Mouse (Mus musculus) midbrain, postnatal 0 days (tissue): ENCODE measurements around the gene Ankrd52. TPM values are rescaled to one million over a fixed set of nuclear protein-coding genes. Genes with fewer than 3 reads are reported as not detected.

Experiments
- ATAC-seq: fragments of 200-750 bp; cut with Nextera tagmentation; 2 replicates; pipeline ENCODE4 v1.8.0; 2017; ENCODE audit warnings: moderate number of reproducible peaks, mild to moderate bottlenecking, moderate TSS enrichment, moderate library complexity; ENCODE audit not compliant: low FRiP score
- DNase-seq: peaks from one replicate; pipeline ENCODE4 v3.0.0-alpha.2; 2015; ENCODE audit warnings: low spot score
- H3K27ac ChIP-seq: fragments of 300-500 bp; sonication (generic); 2 replicates; pipeline ENCODE4 v1.5.1; 2014; ENCODE audit warnings: low read depth, mild to moderate bottlenecking, low read length, mixed read lengths
- H3K27me3 ChIP-seq: fragments of 300-500 bp; sonication (generic); 2 replicates; pipeline ENCODE4 v1.6.1; 2014; ENCODE audit warnings: low read length, control low read depth, mixed read lengths; ENCODE audit not compliant: insufficient read depth
- H3K36me3 ChIP-seq: fragments of 300-500 bp; sonication (generic); 2 replicates; pipeline ENCODE4 v1.6.1; 2014; ENCODE audit warnings: low read length, control low read depth, mixed read lengths; ENCODE audit not compliant: insufficient read depth
- H3K4me1 ChIP-seq: fragments of 300-500 bp; sonication (generic); 2 replicates; pipeline ENCODE4 v1.6.1; 2014; ENCODE audit warnings: mild to moderate bottlenecking, control low read depth, antibody characterized with exemption, low read length, mixed read lengths; ENCODE audit not compliant: insufficient read depth
- H3K4me2 ChIP-seq: fragments of 300-500 bp; sonication (generic); 2 replicates; pipeline ENCODE4 v1.6.1; 2014; ENCODE audit warnings: low read depth, mild to moderate bottlenecking, low read length, mixed read lengths; ENCODE audit not compliant: poor library complexity, severe bottlenecking
- H3K4me3 ChIP-seq: fragments of 300-500 bp; sonication (generic); 2 replicates; pipeline ENCODE4 v1.5.1; 2014; ENCODE audit warnings: low read depth, mild to moderate bottlenecking, low read length, moderate library complexity
- H3K9ac ChIP-seq: fragments of 300-500 bp; sonication (generic); replicated peaks from 2 replicates; pipeline ENCODE4 v1.6.1; 2014; ENCODE audit warnings: mild to moderate bottlenecking, low read length, moderate library complexity, mixed read lengths; ENCODE audit not compliant: poor library complexity, severe bottlenecking
- H3K9me3 ChIP-seq: fragments of 300-500 bp; sonication (generic); 2 replicates; pipeline ENCODE4 v1.6.1; 2016; ENCODE audit warnings: low read length, control low read depth
- CTCF ChIP-seq: IDR thresholded peaks from 2 replicates; pipeline ENCODE4 v1.5.1; 2016; ENCODE audit warnings: antibody characterized with exemption, mild to moderate bottlenecking
- WGBS: fragments of 180-500 bp; shearing (Covaris S2); extraction: QIAGEN DNeasy Blood & Tissue Kit; methylation state at CpG from one replicate; pipeline ENCODE4 v1.1.7; 2014; 5-methylcytosine and 5-hydroxymethylcytosine counted together
- polyA plus RNA-seq: library from polyadenylated mRNA; unstranded; fragments of >200 nt; fragmentation: Nextera tagmentation; extraction: Ambion mirVana; gene quantifications from 2 replicates; pipeline ENCODE4 v1.2.1, GENCODE M21; 2015
- total RNA-seq: library from RNA; depleted of rRNA; stranded (reverse); fragments of >200 nt; gene quantifications from 2 replicates; pipeline ENCODE4 v1.2.3, GENCODE M21; 2014

Gene Ankrd52
- total and polyA plus RNA-seq, 2 experiments from 2014 or later = 9.9 to 43.6 TPM

DNA sequence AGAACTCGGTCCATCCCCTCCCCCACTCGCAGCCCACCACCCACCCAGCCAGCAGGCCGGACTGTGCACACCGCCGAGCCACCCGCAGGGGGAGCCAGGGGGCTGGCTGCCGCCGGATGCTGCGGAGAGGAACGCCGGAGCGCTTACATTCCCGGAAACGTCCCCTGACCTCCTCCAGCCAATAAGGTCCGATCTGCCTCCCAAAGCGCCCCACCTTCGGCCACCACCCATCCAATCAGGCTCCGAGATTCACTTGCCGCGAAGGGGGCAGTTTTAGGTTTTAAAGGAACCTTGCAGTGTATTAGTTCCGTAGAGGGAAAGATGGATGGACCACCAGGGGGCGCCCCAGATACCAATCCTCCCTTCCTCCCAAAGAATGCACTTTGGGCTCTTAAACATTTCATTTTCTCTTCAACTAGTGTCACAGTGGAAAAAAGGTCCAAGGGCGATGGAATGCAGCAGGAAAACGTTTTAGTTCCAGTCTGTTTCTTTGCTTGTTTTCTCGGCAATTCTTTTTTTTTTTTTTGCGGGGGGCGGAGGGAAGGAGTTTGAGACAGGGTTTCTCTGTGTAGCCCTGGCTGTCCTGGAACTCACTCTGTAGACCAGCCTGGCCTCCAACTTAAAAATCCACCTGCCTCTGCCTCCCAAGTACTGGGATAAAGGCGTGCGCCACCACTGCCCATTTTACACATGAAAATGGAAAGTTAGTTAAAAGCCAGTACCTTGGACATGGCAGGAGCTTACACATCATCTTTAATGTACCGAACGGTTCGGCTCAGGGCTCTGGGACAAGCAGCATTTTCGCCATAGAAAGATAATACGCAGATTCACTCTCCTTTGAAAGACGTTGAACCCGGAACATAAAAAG lies 33.0 kb downstream of the Ankrd52 start:
- H3K4me3 ChIP-seq = peak overlapping the region; percentile 57
- H3K9me3 ChIP-seq = no peaks in the 10 kb centered on the region
- peak overlapping the region; percentile 95 for H3K4me2 ChIP-seq
- DNase-seq = peak; percentile 99
- peak; percentile 87 for TF ChIP-seq CTCF
- H3K27me3 ChIP-seq = no peaks in the 10 kb centered on the region
- 7% methylated on average over 36 of the region's 36 CpGs for WGBS
- peak overlapping the region; percentile 85 for H3K27ac ChIP-seq
- peaks cover 20% of the 10 kb centered on the region for H3K4me1 ChIP-seq
- H3K9ac ChIP-seq = peak overlapping the region; percentile 73
- peaks cover 7% of the 10 kb centered on the region for H3K36me3 ChIP-seq
- ATAC-seq = peak; percentile 89

DNA sequence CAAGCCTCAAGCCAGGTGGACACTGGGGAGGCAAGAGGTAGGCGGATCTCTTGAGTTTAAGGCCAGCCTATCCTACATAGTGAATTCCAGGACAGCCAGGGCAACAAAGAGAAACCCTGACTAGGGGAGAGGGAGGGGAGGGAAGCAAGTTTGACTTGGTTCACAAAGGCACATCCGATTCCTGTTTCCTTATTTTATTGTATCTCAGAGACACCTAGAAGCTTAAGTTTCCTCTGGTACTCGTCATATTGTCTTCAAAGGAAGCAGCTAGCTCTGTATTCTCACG lies 33.6 kb downstream of the Ankrd52 start:
- Histone ChIP-seq H3K27ac (peak overlapping the region; percentile 94; the same call in 1 of the 2 replicates), H3K36me3 (peaks cover 7% of the 10 kb centered on the region), H3K4me1 (peaks cover 20% of the 10 kb centered on the region), H3K4me2 (peak overlapping the region; percentile 95), H3K4me3 (peak overlapping the region; percentile 74), H3K9me3 (no peaks in the 10 kb centered on the region), H3K27me3 (no peaks in the 10 kb centered on the region), H3K9ac (peak overlapping the region; percentile 86; the same call in 1 of the 2 replicates)
- TF ChIP-seq CTCF = no peak
- 19% methylated on average over 4 of the region's 4 CpGs for WGBS
- ATAC-seq (no peak), DNase-seq (no peak)

DNA sequence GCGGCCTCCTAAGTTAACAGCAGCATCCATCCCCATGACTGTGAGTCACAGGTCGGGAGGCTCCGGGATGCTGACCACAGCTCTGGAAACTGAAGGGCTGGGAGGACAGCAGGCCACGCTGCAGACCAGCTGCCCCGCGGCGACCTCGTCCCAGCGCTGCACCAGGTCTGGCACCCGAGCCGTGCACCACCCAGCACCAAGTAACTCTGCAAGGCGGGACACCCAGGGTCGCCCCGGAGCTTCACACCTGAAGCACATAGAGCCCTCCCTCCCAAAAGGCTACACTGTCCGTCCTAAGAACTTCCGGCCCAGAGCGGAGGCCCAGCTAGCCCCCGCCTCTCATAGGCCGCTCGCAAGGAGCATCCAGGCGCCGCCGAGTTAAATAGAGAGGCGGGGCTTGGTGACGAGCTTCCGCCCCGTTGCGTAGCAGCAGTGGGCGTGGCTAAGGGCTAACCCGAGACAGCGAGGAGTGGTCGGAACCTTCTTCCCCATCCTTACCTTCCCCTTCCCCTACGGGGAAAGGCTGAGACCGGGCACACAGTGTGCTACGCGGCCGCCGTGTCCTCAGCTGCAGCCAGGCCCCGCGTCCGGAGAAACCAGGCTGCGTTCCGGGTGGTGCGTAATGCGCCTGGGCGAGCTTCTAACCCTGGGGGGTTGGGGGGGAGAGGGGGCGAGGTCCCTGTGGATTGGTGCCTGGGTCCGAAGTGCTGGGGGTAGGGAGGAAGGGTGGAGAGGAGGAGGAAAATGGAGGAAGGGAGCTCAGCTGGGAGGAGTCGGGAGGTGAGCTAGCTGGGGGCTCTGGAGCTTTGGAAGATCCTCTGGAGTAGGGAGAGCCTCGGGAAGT lies 34.5 kb downstream of the Ankrd52 start, which contains the start of the genes Nabp2 and Rnf41:
Gene Nabp2 (minus strand): TSS at position 282 of the 844 bp plus-strand sequence.
Gene Rnf41 (plus strand): TSS at position 447 of the 844 bp plus-strand sequence.
- Histone ChIP-seq H3K4me1 (peaks cover 20% of the 10 kb centered on the region), H3K4me2 (peak within 1 kb of the TSS; percentile 95), H3K27me3 (no peaks in the 10 kb centered on the region), H3K9me3 (no peaks in the 10 kb centered on the region), H3K9ac (peak within 1 kb of the TSS; percentile 86), H3K36me3 (peaks cover 3% of the 10 kb centered on the region; the same call in 1 of the 2 replicates), H3K27ac (peak within 1 kb of the TSS; percentile 94), H3K4me3 (peak within 1 kb of the TSS; percentile 74)
- ATAC-seq = peak; percentile 90
- TF ChIP-seq CTCF = no peak
- DNase-seq = peak; percentile 99
- under 1% methylated on average over 50 of the region's 50 CpGs for WGBS

- H3K9me3 ChIP-seq = no peaks in the 10 kb centered on the region
- H3K36me3 ChIP-seq = peaks cover 8% of the 10 kb centered on the region
- peaks cover 20% of the 10 kb centered on the region for H3K4me1 ChIP-seq
- peak overlapping the region; percentile 86 for H3K9ac ChIP-seq
- ATAC-seq (no peak; the same call in 1 of the 2 replicates), DNase-seq (peak; percentile 66)
- no peaks in the 10 kb centered on the region for H3K27me3 ChIP-seq
- WGBS = 0% methylated on average over 14 of the region's 14 CpGs
- no peak for TF ChIP-seq CTCF
- H3K4me2 ChIP-seq = peak overlapping the region; percentile 95
- peak overlapping the region; percentile 94 for H3K27ac ChIP-seq
- peak overlapping the region; percentile 74 for H3K4me3 ChIP-seq
These were observed 35.1 kb downstream of the Ankrd52 start for GRCm38 (mm10) chr10:128412055-128412381.

DNA sequence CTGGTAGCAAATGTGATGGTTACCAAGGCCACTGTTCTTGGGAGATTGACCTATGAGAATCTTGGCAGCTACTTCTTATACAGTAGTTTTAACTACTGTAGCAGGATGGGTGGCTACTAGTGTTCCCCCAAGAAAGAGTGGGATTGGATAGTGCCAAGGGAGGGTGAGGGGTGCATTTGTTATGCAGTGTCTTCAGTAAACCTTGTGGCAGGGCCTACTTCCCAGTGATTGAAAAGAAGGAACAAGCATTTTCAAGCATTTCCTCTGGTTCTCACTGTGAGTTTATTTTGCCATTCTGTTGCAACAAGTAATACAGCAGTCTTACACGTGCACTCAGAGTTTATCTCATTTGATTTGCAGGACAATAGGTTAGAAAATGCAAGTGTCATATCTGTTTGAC lies 35.6 kb downstream of the Ankrd52 start:
- ATAC-seq (no peak), DNase-seq (no peak)
- H3K27me3 ChIP-seq = no peaks in the 10 kb centered on the region
- H3K9ac ChIP-seq = peak overlapping the region; percentile 86
- no peak for TF ChIP-seq CTCF
- 38% methylated on average over 1 of the region's 1 CpGs for WGBS
- peaks cover 8% of the 10 kb centered on the region for H3K36me3 ChIP-seq
- peak overlapping the region; percentile 74 for H3K4me3 ChIP-seq
- H3K4me2 ChIP-seq = peak overlapping the region; percentile 95
- peaks cover 20% of the 10 kb centered on the region for H3K4me1 ChIP-seq
- H3K9me3 ChIP-seq = no peaks in the 10 kb centered on the region
- H3K27ac ChIP-seq = peak overlapping the region; percentile 94
